Mouse (Mus musculus) neural tube, embryonic 12.5 days (tissue): ENCODE measurements around the gene Sipa1l3. TPM values are rescaled to one million over a fixed set of nuclear protein-coding genes. Genes with fewer than 3 reads are reported as not detected.
A peak's percentile ranks its signal among the peaks of the same experiment; 100 is the strongest.

Experiments
- ATAC-seq: fragments of 200-750 bp; cut with Nextera tagmentation; 2 replicates; pipeline ENCODE4 v1.8.0; 2017; ENCODE audit warnings: low read depth, mild to moderate bottlenecking, moderate TSS enrichment, moderate library complexity; ENCODE audit not compliant: low FRiP score
- H3K27ac ChIP-seq: fragments of 300-500 bp; sonication (generic); 2 replicates; pipeline ENCODE4 v1.5.1; 2016
- H3K27me3 ChIP-seq: fragments of 300-500 bp; sonication (generic); replicated peaks from 2 replicates; pipeline ENCODE4 v1.6.1; 2016; ENCODE audit warnings: mild to moderate bottlenecking
- H3K36me3 ChIP-seq: fragments of 300-500 bp; sonication (generic); 2 replicates; pipeline ENCODE4 v1.6.1; 2016; ENCODE audit warnings: mild to moderate bottlenecking
- H3K4me1 ChIP-seq: fragments of 300-500 bp; sonication (generic); 2 replicates; pipeline ENCODE4 v1.6.1; 2016
- H3K4me2 ChIP-seq: fragments of 300-500 bp; sonication (generic); replicated peaks from 2 replicates; pipeline ENCODE4 v1.6.1; 2016; ENCODE audit warnings: mild to moderate bottlenecking
- H3K4me3 ChIP-seq: fragments of 300-500 bp; sonication (generic); 2 replicates; pipeline ENCODE4 v1.5.1; 2016
- H3K9ac ChIP-seq: fragments of 300-500 bp; sonication (generic); 2 replicates; pipeline ENCODE4 v1.6.1; 2016; ENCODE audit warnings: mild to moderate bottlenecking
- H3K9me3 ChIP-seq: fragments of 300-500 bp; sonication (generic); 2 replicates; pipeline ENCODE4 v1.6.1; 2016; ENCODE audit warnings: mild to moderate bottlenecking
- WGBS: fragments of 180-500 bp; shearing (Covaris S2); methylation state at CpG from one replicate; pipeline ENCODE4 v1.1.7; 2016; 5-methylcytosine and 5-hydroxymethylcytosine counted together
- polyA plus RNA-seq: library from polyadenylated mRNA; unstranded; fragments of >200 nt; fragmentation: Nextera tagmentation; extraction: Ambion mirVana; gene quantifications from 2 replicates; pipeline ENCODE4 v1.2.1, GENCODE M21; 2016

Gene Sipa1l3
- polyA plus RNA-seq, 1 experiment from 2014 or later = 10.8 TPM

DNA sequence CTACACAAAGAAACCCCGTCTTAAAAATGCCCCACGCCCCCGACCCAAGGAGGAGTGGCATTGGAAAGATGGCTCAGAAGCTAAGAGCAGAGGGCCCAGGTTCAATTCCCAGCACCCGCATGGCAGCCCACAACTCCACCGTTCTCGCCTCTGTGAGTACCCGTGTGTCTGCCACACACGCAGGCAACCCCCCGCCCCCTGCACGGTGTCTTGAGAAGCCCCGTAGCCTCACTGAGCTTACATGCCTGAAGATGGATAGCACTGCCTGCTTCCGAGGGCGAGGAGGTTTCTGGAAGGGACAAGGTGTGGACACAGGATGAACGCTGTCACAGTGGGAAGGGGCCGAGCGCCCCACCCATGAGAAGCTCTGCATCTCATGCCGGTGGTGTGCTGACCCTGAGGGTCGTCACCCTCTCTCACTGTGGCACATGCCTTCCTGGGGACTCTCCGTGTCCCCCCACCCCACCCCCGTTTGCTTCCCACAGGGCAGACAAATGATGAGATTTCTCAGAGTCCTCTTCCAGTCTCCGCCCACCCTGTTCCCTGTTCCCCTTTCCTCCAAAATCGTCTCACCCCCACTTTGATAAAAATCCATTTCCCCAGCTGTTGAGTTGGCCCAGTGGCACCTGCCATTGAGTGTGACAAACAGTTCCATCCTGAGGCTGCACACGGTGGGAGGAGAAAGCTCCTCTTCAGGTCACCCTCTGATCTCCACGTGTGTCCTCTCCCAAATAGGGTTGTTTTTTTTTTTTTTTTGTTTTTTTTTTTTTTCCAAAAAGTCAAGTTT lies 222.4 kb downstream of the Sipa1l3 start:
- H3K36me3 ChIP-seq = no peaks in the 10 kb centered on the region
- no peak for ATAC-seq
- H3K4me1 ChIP-seq = peaks cover 25% of the 10 kb centered on the region
- no peak overlapping the region for H3K4me2 ChIP-seq
- H3K27me3 ChIP-seq = no peaks in the 10 kb centered on the region
- no peaks in the 10 kb centered on the region for H3K9me3 ChIP-seq
- 83% methylated on average over 24 of the region's 24 CpGs for WGBS
- no peak overlapping the region for H3K9ac ChIP-seq
- no peak overlapping the region for H3K4me3 ChIP-seq
- H3K27ac ChIP-seq = no peak overlapping the region

DNA sequence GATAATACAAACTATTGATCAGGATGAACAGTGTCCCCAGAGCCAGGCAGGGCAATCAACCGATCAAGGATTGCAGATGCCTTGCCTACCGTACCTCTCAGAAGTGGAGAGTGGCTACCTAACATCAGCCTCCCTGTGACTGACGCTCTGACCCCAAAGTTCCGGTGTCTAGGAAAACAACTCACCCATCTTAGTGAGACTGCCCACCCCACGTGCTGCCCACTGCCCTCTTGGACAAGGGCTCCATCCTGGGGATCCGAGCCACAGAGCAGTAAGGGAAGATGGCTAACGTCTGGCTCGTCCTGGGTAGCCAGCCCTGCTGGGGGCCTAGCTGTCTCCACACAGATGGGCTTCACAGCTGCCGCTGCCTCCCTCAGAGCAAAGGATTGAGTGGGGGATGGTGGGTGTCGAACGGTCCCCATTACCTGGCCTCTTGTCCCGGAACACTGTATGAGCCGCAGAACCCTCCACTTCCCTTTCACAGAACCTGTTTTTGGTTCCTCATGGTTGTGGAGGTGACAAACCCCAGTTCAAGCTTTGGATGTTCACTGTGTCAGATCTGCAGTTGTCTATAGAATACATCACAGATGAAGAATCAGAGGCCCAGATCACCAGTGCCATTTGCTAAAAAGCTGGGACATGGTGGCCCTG lies 224.2 kb downstream of the Sipa1l3 start:
- no peaks in the 10 kb centered on the region for H3K36me3 ChIP-seq
- H3K9me3 ChIP-seq = no peaks in the 10 kb centered on the region
- WGBS = 61% methylated on average over 13 of the region's 13 CpGs
- H3K4me3 ChIP-seq = no peak overlapping the region
- no peak overlapping the region for H3K4me2 ChIP-seq
- no peak overlapping the region for H3K9ac ChIP-seq
- H3K27ac ChIP-seq = no peak overlapping the region; the same call in 1 of the 2 replicates
- no peak for ATAC-seq
- 0 out of 2 replicates have a peak, but pooled peaks cover 3% of the 10 kb centered on the region for H3K27me3 ChIP-seq
- peaks cover 37% of the 10 kb centered on the region for H3K4me1 ChIP-seq

DNA sequence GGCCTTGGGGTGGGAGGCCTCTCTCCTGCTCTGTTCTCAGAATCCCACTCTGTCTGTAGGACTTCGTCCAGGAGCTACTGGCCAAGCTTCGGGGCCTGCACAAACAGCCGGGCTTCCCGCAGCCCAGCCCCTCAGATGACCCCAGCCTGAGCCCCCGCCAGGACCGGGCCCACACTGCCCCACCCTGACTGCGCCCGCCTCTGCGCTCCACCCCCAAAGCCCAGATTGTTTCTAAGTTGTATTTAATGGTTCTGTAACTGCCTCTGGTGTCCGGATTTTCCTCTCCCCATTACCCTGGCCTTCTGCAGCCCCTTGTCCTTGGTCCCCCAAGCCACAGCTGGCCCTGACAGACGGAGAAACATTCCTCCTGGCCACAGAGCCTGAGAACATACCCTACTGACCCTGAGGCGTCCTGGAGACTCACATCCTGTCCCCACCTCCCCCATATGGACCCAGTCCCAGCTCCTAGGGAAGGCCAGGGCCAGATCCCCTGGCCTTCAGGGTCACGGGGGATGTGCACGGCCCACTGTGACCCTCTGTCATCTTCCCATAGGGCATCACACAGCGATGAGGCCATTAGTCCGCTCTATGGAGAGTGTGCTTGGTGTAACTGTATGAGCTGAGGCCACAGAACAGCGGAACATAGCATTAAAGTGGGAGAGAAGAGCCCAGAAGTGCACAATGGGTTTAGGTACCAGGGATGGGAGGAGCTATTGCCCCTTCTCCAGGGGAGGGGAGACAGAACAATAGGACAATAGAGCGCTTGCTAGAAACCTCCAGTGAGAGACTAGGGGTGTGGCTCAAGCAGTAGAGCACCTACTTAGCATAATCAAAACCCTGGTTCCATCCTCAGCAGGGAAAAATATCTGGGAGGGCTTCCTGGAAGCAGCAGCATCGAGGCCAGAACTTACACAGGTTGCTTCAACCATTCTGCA lies 225.0 kb downstream of the Sipa1l3 start:
- Histone ChIP-seq H3K4me2 (peak overlapping the region; percentile 27; the same call in 1 of the 2 replicates), H3K9ac (peak overlapping the region; percentile 44; the same call in 1 of the 2 replicates), H3K4me1 (peaks cover 38% of the 10 kb centered on the region), H3K27ac (peak overlapping the region; percentile 47; the same call in 1 of the 2 replicates), H3K36me3 (no peaks in the 10 kb centered on the region), H3K4me3 (no peak overlapping the region), H3K27me3 (0 out of 2 replicates have a peak, but pooled peaks cover 3% of the 10 kb centered on the region), H3K9me3 (no peaks in the 10 kb centered on the region)
- ATAC-seq = no peak
- WGBS = 15% methylated on average over 19 of the region's 19 CpGs

DNA sequence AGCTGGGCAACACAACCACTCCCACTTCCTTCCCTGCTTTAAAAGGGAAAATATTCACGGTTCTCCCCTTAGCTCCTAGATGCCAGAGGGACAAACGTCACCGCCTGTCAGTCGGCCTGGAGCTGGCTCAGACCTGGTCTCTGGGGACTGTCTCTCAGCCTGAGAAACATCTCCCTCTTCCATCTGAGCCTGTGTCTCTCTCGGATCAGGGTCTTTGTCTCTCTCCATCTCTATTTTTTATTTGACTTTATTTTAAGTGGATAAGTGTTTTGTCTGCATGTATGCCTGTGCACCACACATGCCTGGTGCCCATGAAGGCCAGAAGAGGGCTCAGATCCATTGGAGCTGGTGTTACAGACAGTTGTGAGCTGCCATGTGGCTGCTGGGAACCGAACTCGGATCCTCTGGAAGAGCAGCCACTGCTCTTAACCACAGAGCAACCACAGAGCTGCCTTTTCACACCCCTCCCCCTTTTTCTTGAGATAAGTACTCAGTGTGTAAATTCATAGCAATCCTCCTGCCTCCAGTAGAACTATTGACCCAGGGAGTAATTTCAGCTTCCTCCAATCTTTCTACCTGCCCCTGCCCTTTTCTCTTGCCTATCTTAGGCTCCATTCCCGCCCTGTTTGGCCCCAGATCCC lies 225.9 kb downstream of the Sipa1l3 start:
- Histone ChIP-seq H3K36me3 (no peaks in the 10 kb centered on the region), H3K4me2 (peak overlapping the region; percentile 88), H3K9ac (no peak overlapping the region), H3K9me3 (no peaks in the 10 kb centered on the region), H3K4me1 (peaks cover 38% of the 10 kb centered on the region), H3K27me3 (0 out of 2 replicates have a peak, but pooled peaks cover 3% of the 10 kb centered on the region), H3K4me3 (no peak overlapping the region), H3K27ac (peak overlapping the region; percentile 51)
- 20% methylated on average over 8 of the region's 8 CpGs for WGBS
- no peak; the same call in 1 of the 2 replicates for ATAC-seq

DNA sequence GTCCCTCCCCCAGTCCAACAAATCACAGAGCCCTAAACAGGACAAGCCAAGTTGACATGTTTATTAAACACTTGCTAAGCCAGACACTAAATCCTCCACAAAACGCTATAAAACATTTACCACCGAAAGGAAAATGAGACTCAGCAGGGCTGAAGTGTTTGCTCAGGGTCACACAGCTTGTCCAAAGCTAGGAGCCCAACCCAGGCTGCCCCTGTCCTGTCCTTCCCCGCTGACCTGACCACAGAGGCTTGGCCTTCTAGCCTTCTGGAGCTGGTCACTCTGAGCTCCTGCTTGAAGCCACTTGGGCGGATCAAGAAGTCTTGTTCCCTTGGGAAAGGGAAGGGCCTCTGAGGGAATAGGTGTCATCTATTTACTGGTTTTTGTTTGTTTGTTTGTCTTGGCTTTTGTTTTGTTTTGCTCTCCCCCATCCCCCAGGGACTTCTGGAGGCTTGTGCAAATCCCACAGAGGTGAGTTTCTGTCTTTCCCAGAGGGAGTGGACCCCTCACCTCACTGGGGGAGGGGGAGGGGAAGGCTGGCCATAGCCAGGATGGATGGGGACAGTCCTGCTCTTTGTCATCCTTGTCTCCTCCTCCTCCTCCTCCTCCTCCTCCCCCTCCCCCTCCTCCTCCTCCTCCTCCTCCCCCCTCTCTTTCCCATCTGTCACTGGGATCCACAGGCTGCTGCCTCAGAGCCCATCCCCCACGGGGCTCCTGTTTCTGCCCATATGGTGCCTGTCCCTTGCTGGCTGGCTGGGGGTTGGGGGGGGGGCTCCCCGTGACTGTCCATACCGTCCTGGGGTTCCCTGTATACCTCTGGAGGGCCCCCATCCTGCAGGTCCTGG lies 226.6 kb downstream of the Sipa1l3 start:
- H3K9me3 ChIP-seq = no peaks in the 10 kb centered on the region
- 13% methylated on average over 7 of the region's 7 CpGs for WGBS
- peak overlapping the region; percentile 88 for H3K4me2 ChIP-seq
- H3K4me1 ChIP-seq = peaks cover 38% of the 10 kb centered on the region
- 0 out of 2 replicates have a peak overlapping the region, but pooled peaks have one; percentile 27 for H3K9ac ChIP-seq
- H3K36me3 ChIP-seq = no peaks in the 10 kb centered on the region
- no peak overlapping the region for H3K4me3 ChIP-seq
- H3K27ac ChIP-seq = peak overlapping the region; percentile 51; the same call in 1 of the 2 replicates
- 0 out of 2 replicates have a peak, but pooled peaks cover 5% of the 10 kb centered on the region for H3K27me3 ChIP-seq
- ATAC-seq = peak; percentile 38

DNA sequence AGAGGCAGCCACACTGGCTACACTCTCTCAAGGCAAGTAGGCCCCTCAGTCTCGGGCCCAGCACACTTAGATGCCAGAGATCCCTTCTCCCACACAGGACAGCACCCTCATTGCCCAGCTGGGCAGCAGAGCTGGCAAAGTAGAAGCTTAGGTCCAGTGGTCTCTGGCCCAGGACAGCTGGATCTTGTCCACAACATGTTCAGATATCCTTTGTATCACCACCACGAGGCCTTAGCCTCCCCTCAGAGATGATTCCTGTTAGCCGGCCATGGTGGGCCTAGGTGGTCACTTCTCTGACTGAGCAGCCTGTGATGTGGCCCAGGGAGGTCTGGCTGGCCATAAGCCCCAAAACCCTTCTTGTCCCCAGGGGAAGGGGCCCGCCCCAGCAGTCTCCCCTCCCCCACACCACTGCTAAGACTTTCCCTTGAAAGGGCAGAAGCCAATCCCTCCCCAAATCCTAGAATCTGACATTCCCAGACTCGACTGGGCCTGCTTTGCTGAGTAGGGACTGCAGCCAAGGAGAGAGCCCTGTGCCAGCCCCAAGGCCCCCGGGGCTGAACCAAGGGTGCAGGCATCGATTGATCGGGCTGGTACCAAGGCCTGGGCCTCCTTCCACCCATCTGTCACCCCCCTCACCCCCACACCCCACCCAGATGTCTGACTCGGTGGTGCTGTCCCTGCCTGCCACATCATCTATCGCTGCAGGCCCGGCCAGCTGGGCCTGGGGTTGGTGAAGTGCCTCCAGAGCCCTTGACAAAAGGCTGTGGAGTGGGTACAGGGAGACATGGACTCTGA lies 227.6 kb downstream of the Sipa1l3 start:
- peak overlapping the region; percentile 88 for H3K4me2 ChIP-seq
- H3K36me3 ChIP-seq = no peaks in the 10 kb centered on the region
- peak overlapping the region; percentile 47 for H3K27ac ChIP-seq
- no peak; the same call in 1 of the 2 replicates for ATAC-seq
- no peak overlapping the region for H3K9ac ChIP-seq
- H3K4me1 ChIP-seq = peaks cover 38% of the 10 kb centered on the region
- no peak overlapping the region for H3K4me3 ChIP-seq
- 38% methylated on average over 11 of the region's 11 CpGs for WGBS
- 0 out of 2 replicates have a peak, but pooled peaks cover 5% of the 10 kb centered on the region for H3K27me3 ChIP-seq
- H3K9me3 ChIP-seq = no peaks in the 10 kb centered on the region

DNA sequence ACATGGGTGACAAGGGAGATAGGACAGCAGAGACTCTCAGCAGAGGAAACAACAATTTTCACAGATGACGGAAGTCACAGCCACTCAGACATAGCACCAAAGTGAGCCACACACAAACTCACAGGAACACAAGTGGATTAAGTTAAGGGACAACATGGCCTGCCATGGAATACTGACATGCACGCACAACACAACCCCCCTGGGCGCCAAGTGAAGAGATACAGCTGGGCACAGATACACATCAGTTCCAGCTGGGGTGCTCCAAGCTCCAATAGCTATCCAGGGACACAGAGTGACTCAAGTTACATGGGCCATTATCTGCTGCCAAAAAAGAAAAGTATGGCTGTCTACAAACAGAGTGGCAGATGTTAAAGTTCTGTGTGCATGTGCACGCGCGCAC lies 228.6 kb downstream of the Sipa1l3 start:
- no peaks in the 10 kb centered on the region for H3K9me3 ChIP-seq
- peaks cover 38% of the 10 kb centered on the region for H3K4me1 ChIP-seq
- no peaks in the 10 kb centered on the region for H3K36me3 ChIP-seq
- WGBS = 79% methylated on average over 6 of the region's 6 CpGs
- H3K27me3 ChIP-seq = peaks cover 8% of the 10 kb centered on the region; the same call in 1 of the 2 replicates
- H3K9ac ChIP-seq = no peak overlapping the region
- peak overlapping the region; percentile 88 for H3K4me2 ChIP-seq
- H3K4me3 ChIP-seq = peak overlapping the region; percentile 41
- no peak for ATAC-seq
- H3K27ac ChIP-seq = 0 out of 2 replicates have a peak overlapping the region, but pooled peaks have one; percentile 4

DNA sequence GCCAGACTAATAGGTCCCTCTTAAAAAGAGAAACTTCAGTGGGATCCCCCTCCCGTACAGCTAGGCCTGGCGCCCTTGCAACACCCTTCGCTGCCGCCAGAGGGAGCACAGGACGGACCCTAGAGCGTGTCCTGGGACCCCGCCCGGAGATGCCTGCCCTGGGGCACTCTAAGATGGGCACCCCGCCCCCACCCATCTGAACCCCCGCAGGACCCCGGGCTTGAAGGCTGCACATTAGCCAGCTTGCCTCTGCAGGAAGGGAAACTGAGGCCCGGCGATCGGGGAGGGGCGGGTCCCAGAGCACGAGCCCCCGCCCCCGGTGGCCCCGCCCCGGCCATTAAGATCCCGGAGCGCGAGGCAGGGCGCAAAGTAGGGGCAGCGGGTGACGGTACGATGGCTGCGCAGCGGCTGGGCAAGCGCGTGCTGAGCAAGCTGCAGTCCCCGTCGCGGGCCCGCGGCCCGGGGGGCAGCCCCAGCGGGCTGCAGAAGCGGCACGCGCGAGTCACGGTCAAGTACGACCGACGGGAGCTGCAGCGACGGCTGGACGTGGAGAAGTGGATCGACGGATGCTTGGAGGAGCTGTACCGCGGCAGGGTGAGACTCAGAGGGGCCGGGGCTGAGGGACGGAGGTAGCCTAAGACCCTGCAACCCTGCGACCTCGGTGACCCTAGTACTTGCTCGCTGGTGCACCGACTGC lies 229.4 kb downstream of the Sipa1l3 start, which contains the start of gene Ppp1r14a:
Ppp1r14a (plus strand) TSS at position 367 of the 697 bp plus-strand sequence.
- Histone ChIP-seq H3K4me3 (peak within 1 kb of the TSS; percentile 41), H3K27ac (0 out of 2 replicates have a peak within 1 kb of the TSS, but pooled peaks have one; percentile 4), H3K4me2 (peak within 1 kb of the TSS; percentile 88), H3K27me3 (peaks cover 12% of the 10 kb centered on the region; the same call in 1 of the 2 replicates), H3K9me3 (no peaks in the 10 kb centered on the region), H3K9ac (peak within 1 kb of the TSS; percentile 50), H3K36me3 (no peaks in the 10 kb centered on the region), H3K4me1 (peaks cover 38% of the 10 kb centered on the region)
- ATAC-seq = peak; percentile 17; the same call in 1 of the 2 replicates
- WGBS = under 1% methylated on average over 59 of the region's 59 CpGs

DNA sequence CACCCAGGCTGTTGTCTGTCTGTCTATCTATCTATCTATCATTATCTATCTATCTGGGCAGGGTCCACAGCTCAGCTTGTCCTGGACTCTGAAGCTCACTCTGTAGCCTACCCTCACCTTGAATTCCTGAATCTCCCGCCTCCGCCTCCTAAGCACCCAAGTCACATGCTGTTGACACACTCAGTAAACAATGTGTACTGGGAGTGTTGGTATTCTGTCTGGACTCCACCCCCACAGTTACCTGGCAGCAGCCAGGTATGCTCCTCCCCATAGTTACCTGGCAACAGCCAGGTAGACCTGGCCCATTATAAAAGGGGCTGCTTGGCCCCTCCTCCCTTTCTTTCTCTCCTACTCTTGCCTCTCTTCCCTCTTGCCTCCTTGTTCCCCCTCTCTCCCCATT lies 230.4 kb downstream of the Sipa1l3 start:
- H3K9me3 ChIP-seq = no peaks in the 10 kb centered on the region
- no peak overlapping the region for H3K4me3 ChIP-seq
- ATAC-seq = no peak
- peaks cover 32% of the 10 kb centered on the region for H3K4me1 ChIP-seq
- H3K4me2 ChIP-seq = no peak overlapping the region
- H3K27ac ChIP-seq = no peak overlapping the region
- H3K36me3 ChIP-seq = no peaks in the 10 kb centered on the region
- H3K9ac ChIP-seq = no peak overlapping the region
- H3K27me3 ChIP-seq = peaks cover 12% of the 10 kb centered on the region; the same call in 1 of the 2 replicates
- 88% methylated on average over 2 of the region's 2 CpGs for WGBS
